Mouse (Mus musculus) c-Kit-positive CD71-negative TER-119-negative erythroid progenitor cells, embryonic 14.5 days (primary cell): ENCODE measurements around the gene Aprt.
A peak's percentile ranks its signal among the peaks of the same experiment; 100 is the strongest.

Experiments
- DNase-seq: peaks from one replicate; pipeline ENCODE4 v3.0.0-alpha.2; 2013; ENCODE audit warnings: low read depth

Gene Aprt

DNA sequence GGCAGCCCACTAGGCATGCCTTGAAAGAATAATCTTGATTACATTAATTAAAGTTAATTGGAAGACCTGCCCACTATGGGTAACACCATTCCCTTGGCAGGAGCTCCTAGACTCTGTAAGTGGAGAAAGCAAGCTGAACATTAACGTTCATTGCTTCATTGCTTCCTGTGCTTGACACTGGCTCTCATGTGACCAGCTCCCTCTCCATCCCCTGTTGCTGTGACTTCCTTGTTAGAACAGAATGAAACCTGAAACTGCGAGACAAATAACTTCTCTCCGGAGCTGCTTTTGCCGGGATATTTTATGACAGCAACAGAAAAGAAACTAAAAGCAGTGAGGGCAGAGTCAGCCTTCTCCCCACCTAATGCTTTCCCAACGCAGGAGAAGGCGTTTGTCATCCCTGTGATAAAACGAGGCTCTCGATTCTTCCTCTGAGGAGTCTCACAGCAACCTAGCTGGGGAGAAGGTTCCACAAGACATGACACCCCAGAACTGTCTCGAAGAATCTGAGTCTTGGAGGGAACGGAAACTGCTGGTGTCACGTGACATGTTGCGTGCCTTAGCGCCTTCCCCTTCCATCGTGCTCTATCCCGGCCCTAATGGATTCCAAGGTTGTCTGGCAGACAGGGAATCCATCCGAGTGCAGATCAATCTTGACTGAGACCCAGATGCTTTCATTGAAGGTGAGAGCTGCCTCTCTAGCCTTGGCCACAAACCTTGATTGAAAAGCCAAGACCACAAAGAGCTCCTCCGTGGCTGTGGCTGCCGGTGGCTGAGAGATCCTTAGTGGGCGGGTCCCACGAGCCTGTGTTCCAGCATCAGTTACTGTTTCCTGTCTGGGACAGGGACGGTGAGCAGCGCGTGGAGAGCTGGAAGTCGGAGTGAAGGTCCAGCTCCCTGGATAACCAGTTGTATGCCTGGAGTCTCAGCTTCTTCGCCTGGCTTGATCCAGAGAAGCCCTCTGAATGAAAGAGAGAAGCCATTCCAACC lies 12.1 kb downstream of the Aprt start:
- no peak for DNase-seq

DNA sequence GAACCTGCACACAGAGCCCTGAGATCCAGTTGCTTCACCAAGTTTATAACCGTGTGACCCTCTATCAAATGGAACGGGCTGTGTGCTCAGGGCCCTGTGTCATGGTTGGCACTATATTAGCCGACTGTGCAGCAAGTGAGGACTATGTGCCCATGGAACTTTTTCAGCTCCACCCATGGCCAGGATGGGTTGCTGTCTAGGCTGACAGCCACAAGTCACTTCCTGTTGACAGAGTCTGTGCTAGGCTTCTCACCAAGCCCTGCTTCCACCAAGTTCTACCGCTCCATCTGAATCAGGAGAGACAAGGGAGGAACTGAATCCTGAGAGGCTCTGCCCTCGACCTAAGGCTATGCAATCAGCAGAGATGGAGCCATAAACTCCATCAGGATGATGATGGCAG lies 15.5 kb downstream of the Aprt start:
- DNase-seq, result no peak

DNA sequence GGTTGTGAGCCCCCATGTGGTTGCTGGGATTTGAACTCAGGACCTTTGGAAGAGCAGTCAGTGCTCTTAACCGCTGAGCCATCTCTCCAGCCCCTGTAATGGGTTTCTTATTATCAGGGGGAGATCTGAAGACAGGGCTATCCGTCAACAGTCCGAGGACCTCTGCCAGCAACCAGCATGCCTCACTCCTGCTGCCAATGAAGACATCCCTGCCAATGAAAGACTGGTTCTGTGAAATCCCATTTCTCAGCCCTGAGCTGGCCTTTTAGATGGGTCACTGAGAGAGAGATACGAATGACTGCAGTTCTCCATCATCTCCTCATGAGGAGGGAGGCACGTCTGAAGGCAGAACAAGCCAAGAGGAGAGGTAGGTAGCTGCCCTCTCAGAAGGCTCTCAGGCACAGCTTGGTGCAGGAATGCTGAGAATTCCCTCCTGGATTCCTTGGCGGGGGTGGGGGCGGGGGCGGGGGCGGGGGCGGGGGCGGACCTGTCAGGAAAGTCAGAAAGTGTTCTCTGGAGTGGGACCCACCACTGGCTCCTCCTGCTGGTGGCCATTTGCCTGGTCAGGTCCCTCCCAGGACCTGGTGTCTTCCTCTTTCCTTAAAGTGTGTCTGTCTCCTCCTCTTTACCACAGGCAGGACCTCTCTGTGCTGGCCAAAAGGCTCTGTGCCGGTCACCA lies 17.9 kb downstream of the Aprt start:
- DNase-seq, result no peak

DNA sequence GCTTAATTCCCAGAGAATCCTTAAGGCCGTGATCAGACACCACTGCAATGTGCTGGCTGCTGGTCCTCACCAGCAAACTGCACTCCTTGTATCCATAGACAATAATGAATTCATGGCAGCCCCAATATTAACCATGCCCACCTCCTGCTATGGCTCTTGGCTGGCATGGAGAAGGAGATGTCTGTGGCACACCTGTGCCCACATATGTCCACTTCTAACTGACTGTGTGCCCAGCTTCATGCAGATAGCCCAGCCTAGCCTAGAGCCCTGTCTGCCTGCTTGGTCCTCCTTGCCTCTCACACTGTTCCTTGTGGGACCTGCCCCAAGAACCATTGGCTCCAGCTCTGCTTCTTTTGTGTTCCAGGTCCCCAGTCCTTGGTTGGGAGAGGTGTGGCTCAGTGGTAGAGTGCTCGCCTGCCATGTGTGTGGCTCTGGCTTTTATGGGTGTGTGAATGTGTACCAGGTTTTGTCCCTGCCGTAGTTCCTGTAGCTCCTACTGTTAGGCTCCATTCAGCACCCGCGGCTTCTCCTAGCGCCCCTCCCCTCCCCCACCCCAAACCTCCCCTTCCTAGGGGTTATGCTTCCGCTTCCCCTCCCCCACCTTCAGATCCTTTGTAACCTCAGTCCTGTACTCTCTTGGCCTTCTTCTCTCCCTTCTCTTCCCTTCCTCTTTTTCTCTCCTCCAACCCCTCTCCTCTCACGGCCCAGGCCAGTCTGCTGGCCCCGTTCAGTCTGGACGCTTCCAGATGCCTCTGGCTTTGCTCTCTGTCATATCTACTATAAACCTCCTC lies 19.3 kb downstream of the Aprt start:
- no peak for DNase-seq

DNA sequence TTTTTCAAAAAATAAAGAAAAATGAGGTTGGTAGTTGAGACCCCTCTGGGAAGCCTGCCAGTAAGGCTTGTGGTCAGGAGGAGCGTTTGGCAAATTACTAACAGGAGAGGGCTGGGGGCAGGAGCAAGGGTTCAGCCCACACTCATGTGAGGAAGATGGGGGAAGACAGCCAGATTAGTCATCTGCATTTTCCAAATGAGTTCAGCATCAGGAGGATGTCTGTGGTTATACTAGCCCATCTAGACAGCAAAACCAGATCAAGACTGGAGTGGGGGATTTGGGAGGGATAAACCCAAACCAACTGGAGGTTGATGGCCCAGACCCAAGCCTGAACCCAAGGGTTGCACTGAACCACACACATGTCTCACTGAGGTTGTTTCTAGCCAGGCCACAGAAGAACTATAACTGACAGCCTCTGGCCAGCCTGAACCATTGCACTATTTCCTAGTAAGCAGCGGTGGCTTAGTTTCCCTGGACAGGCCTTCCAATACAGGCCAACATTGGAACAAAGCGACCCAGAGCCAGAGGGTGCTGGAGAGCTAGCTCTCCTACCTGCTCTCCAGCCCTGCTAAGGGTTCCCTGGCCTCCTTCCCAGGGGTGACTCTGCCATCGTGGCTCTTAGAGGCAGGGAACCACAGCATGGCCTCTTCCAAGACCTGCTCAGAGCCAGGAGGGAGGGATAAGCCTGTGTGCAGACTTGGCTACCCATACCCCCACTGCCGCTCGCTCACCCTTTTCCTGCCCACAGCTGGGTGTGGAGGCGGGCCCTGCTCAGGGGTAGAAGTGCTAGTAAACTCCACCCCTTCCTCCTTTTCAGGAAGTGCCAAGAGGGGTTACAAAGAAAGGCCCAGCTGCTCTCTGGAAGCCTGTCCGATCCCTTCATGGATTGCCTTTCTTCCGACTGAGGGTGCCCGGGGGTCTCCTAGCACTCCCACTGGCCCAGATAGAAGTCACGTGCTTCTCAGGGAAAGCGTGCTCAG lies 20.4 kb downstream of the Aprt start:
- DNase-seq, result no peak

DNA sequence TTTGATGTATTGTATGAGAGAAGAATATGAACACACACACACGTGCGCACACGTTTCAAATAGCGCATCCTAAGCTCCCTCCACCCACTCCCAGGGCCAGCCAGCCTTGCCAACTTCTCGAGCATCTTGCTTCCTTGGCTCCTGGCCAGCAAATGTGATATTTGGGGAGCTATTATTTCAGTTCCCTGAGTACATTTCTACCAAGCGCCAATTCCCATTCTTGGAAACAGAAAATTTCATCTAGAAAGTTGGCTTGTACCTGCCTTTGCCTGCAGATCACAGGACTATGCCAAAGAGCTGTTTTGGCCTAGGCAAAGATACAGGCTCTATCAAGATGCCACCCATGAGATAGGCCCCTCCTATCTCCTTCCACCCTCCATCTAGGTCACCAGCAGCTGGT lies 21.9 kb downstream of the Aprt start:
- no peak for DNase-seq

DNA sequence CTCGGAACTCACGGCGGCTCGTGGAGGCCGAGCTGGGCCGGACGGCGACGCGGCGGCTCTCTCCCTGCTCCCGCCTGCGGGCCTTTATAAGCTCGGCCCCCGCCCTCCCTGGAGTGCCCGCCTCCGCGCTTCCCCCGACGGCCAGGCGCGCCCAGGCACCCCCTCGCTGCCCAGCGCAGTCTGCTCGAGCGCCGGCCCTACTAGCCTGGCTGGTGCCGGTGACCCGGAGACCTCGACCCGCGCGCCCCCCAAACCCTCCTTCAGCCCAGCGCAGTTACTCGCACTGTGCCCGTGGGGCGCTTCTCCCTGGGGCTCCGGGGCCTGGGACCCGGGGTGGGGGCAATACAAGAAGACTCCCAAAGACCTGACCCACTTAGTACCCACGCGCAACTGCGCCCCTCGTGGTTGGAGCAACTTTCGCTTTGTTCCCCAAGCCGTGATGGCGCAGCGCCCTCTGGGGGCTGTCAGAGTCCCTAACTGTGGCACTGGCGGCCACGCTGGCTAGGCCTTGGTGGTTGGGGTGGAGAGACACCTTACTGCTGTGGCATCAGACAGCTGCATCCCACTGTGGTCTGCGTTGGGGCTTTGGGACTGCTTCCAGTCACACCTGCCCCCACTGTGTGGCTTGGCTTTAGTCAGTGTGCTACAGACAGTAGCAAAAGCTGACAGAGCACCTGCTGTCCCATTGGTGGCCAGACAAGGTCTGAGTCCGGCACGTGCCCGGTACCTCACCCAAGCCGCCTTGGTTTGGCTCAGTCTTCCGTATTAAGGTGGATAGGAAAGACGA lies 25.3 kb downstream of the Aprt start, which contains the start of gene Piezo1:
Gene Piezo1 (minus strand): TSS at position 65 of the 787 bp plus-strand sequence.
- peak; percentile 90 for DNase-seq

DNA sequence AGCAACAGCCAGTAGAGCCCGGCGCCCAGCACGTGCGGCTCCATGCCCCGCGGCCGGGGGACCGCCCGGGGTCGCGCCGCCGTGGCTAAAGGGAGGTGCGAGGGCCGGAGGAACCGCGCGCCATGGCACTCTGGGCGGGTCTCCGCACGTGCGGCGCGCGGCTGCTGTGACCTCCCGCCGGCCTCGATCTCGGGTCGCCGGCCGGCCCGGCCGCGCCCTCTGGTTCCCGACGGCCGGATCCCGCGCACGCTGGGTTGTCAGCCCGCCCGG lies 25.8 kb downstream of the Aprt start:
- no peak for DNase-seq

DNA sequence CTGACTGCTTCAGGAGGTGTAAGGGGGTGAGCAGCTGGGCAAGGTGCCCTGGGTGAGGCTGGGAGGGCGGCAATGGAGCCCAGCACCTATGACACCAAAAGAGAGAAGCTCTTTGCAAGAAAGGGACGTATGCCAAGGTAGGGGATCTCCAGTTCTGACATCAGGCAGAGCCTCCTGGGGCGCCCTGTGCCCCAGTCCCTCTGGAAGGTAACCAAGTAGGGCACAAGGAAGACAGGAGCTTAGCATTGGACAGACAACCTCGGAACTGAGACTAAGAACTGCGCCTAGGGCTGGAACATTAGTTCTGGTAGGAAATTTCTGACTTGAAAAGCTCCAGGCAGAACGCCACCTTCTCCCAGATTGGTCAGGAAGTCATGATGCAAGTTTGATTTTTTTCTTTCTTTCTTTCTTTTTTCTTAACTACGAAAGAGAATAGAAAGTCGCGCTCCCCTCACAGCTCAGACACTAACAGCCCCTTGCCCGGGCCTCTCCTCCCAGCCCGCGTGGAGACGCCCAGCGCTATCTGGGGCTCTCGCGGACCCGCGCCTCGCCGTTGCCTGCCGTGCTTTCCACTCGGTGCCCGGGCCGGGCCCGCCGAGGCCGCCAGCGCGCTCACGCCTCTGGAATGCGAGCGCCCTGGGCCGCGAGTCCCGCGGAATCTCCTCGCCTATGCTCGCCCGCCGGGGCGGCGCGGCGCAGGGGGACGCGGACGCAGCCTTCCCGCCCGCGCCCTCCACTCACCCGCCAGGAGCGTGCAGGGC lies 26.3 kb downstream of the Aprt start:
- no peak for DNase-seq

DNA sequence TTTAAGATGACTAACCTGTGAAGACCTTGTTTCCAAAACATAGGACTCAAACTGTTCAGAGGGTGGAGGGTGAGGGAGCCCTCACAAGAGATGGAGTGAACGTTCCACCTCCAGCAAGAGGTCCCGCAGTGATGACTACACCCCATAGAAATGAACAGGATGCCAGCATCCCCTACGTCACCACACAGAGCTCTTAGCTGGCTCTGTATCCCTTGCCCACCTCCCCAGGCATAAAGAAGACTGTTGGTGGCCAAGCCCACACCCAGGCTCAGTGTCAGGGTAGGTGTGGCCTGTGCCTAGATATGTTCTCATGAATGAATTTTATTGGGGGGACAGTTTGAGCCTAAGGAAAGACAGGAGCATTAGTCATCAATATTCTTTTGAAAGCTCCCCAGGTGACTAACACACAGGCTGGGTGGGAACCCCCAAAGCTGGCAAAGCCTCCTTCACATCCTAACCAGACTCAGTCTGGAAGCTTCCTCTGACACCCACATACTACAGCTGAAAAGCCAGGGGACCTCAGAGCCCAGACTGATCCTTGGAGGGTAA lies 27.7 kb downstream of the Aprt start:
- no peak for DNase-seq

DNA sequence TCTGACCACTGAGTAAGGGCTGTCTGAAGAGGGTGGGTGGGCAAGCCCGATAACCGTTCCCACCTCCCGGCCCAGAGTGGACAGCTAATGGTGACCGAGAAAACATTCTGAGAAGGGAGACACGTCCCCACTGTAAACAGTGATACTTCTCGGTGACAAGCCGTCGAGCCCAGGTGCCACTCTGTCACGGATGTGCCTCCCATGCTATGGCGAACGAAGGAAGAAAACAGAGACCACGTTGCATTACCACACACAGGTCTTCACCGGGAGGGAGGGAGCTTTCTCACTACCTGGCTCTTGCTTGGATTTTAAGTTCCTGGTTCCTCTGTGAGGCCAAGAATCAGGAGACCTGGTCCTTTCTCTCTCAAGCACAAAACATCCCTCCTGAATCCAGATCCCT lies 28.4 kb downstream of the Aprt start:
- DNase-seq, result no peak

DNA sequence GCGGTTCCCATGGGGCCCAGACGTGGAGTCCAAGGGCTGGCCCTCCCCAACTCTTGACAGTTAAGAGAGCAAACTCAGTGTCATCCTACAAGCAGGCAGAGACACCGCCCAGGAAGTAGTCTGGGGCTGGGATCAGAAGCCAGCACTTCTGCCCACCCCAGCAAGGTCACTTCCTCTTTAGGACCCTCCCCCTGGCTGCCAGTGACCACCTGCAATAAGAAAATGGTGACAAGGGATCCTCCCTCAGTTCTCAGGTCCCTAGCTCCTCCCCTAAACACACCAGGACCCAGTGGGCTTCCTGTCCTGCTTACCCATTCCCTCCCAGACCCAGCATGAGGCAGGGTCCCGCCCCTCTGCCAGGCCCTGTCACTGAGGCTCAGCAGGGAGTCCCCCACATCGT lies 28.9 kb downstream of the Aprt start:
- peak; percentile 70 for DNase-seq

DNA sequence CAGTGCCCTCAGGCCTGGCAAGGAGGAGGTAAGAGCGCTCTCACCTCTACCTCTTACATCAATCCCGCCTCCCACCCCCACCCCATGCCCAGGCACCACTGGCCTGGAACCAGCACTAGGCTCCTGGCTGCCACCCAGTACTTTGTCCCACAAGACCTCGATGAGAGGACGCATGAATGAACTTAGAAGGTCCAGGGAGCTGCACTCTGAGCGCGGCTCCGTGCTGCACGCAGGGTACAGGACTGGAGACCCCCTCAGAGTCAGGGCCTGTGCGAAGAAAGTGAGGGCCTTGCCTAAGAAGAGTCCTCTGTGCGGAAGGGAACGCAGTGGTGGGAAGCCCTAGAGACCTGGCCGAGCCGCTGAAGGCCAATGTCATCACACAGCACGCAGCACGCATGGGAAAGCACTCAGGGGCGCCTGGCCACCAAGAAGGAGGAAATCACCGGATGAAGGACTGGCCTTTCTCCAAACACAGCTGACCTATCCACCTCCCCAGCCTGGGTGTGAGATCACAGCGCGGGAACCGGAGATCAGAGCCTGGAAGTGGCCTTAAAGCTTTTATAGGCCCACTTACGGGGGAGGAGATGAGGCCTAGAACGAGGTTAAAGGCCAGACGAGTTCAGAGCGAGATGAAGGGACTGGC lies 29.8 kb downstream of the Aprt start:
- no peak for DNase-seq

DNA sequence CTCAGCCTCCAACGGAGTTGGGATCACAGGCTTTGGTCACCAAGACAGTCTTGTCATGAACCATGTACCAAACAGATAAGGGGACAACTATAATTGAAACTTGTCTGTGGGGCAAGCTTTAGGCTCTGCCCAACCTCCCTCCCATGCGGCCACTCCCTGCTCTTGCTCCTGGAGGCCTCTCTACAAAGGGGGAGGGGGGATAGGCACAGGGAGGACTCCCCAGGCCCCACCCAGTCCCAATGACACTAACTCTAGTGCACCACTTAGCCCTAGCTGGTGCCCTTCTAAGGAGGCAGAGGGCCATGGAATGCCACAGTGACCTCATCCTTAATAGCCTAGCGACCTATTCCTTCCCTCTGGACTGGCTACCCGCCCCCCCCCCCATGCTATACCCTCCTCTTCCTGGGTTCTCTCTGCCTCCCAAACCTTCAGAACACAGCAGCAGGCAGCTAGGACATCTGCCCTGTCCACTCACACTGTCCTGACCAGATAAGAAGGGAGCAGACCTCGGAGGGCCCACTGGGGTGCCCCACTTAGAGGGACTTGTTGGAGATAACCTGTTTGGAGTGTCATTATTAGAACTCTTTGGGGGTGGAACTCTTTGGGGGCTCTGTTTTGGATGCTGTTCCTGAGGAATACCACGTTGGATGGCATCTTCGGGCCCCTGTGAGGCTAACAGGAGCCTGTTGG lies 30.5 kb downstream of the Aprt start:
- DNase-seq, result no peak

DNA sequence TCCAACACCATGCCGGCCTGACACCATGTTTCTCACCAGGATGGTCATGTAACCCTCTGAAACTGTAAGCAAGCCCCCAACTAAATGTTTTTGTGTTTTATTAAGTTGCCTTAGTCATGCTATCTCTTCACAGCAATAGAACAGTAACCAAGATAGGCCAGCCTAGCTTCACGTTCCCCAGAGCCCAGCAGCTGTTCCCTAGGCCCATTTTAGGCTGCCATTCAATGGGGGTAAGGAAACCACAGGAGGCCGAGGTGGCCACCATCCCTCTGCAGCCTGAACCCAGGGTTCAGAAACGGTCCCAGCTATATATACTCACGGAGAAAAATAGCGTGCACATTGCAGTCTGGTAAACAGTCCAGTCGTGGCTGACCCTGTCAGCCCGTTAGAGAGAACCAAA lies 32.6 kb downstream of the Aprt start:
- DNase-seq, result no peak

DNA sequence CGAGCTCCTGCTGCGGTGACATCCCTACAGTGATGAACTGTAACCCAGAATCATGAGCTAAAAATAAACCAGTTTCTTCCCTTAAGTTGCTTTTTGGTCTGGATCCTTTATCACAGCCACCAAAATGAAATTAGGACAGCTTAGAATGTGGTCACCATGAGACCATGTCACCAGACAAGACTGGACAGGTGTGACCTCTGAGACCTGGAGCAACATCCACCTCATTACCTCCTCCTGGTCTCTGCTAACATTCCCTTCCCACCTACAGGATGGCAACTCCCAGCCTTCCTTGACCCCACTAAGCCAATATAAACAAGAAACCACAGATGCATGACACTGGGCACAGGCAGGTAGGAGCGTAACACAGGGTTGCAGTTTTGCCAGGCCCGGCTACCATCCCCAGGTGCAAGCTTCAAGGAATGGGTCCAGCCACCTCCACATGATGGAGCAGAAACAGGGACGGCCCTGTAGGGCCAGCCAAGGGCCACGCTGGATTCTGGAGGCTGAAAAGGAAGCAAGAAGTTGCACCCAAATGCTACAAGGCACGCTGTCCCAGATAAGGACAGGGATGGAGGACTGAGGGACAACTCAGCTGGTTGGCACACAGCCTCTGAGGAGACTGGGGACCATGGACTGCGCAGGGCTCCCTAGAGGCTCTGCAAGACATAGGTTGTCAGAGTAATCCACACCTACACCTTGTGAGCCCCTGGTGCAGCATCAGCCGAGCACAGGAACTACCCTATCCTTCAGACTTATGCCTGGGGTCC lies 38.2 kb downstream of the Aprt start:
- no peak for DNase-seq

DNA sequence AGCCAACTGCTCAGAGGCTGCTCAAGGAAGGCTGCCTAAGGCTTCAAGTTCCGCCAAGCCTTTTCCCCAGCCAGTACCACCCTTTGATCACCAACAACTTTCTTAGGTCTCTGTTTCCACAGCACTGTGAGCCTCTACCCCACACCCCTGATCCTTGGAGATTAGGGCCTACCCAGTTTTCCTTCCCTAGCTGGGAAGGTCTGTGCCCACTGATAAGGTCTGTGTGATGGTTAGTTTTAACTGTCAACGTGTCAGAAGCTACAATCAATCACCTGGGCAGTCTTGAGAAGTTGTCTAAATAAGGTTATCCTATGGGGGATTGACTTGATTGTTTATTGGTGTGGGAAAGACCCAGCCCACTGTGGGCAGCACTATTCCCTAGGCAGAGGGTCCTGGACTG lies 38.9 kb downstream of the Aprt start:
- DNase-seq, result no peak

DNA sequence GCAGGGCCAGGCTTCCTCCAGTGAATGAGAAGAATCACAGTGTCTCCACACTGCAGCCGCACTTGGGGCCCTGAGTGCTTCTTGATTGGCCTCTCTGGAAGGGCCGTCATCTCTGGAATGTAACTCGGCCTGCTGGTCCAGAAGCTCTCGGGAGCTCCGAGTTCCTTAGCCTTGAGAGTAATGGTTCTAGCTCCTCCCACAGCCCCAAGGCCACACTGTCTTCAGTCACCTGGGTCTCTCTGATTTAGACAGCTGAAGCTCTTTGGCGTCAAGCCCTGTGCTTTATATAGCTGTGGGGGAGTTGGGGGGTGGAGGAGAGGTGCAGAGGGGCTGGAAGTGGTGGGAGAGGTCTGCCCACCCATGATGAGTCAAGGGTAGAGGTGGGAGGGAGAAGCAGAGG lies 39.7 kb downstream of the Aprt start:
- DNase-seq, result no peak
